Mouse (Mus musculus) ES-E14 (cell line): ENCODE measurements at regions not wholly inside any gene's neighbourhood (a gene's known extent, or its start where the extent isn't known, plus 50 kb on each side); places are given as distances from the start of the nearest gene placed in this dataset.

Experiments used
- HCFC1 ChIP-seq: IDR thresholded peaks from 2 replicates; pipeline ENCODE4 v1.6.1; 2012; ENCODE audit warnings: low read length, inconsistent platforms, borderline replicate concordance; ENCODE audit not compliant: insufficient read depth
- MAFK ChIP-seq: IDR thresholded peaks from 2 replicates; pipeline ENCODE4 v1.6.1; 2014; ENCODE audit warnings: mild to moderate bottlenecking, low read depth, low read length, inconsistent platforms; ENCODE audit not compliant: insufficient read depth
- ZC3H11A ChIP-seq: IDR thresholded peaks from 2 replicates; pipeline ENCODE4 v1.6.1; 2012; ENCODE audit warnings: low read depth, mild to moderate bottlenecking, inconsistent platforms, low read length, borderline replicate concordance
- ZNF384 ChIP-seq: IDR thresholded peaks from 2 replicates; pipeline ENCODE4 v1.6.1; 2012; ENCODE audit warnings: low read depth, low read length, inconsistent platforms

DNA sequence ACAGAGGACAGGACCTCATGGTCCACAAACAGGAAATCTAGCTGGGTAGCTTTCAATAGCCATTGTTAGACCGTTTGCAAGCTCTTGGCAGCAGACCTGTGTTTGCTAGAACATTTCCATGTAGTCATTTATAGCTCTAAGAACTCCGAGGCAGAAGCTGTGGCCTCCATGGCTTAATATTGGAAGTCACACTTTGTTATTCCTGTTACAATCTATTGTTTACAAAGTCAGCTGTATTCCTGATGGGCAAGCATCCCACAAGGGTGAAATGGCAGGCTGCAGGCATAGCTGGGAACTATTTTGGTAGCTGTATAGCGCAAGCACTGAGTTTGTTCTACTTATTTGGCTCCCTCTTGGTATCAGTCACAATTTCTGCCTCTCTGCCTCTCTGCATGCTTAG lies 71.8 kb upstream of the Gnpda2 start:
- no peak for TF ChIP-seq MAFK
- no peak for TF ChIP-seq ZNF384
- TF ChIP-seq ZC3H11A, result no peak
- TF ChIP-seq HCFC1, result no peak
